Mouse (Mus musculus): ENCODE measurements around the gene Fam120c. TPM values are rescaled to one million over a fixed set of nuclear protein-coding genes. Genes with fewer than 3 reads are reported as not detected.

The Fam120c gene
- polyA plus RNA-seq (2015; fragmentation: Nextera tagmentation; extraction: Ambion mirVana) = 0.46 and 0.58 TPM in 2 replicates

GRCm38 (mm10) chrX:151343761-151344500 is at the start of gene Fam120c:
Gene Fam120c (plus strand): TSS chrX:151344175.
- Histone ChIP-seq H3K9ac (replicated peaks) (peak within 1 kb of the TSS; percentile 76), H3K4me2 (ENCODE audit: low read depth, low read length) (peak within 1 kb of the TSS; percentile 79), H3K4me3 (ENCODE audit: low read depth, low read length) (peak within 1 kb of the TSS; percentile 73), H3K27me3 (ENCODE audit: insufficient read depth, low read length) (no peaks in the 10 kb centered on the region), H3K9me3 (ENCODE audit: low read length) (no peaks in the 10 kb centered on the region), H3K27ac (ENCODE audit: low read depth) (peak within 1 kb of the TSS; percentile 79), H3K36me3 (replicated peaks; ENCODE audit: insufficient read depth, low read length) (no peaks in the 10 kb centered on the region), H3K4me1 (ENCODE audit: insufficient read depth) (0 out of 2 replicates have a peak, but pooled peaks cover 2% of the 10 kb centered on the region)
- WGBS (ENCODE audit: insufficient replicate concordance) = 21% methylated on average over 43 of the region's 56 CpGs
- ATAC-seq (peak; percentile 94), DNase-seq (peak; percentile 85)
- TF ChIP-seq EP300 (IDR thresholded peaks at IDR 0.05; ENCODE audit: low read depth) = no peak
- no peak for TF ChIP-seq CTCF (IDR thresholded peaks at IDR 0.05; ENCODE audit: low read depth)

GRCm38 (mm10) chrX:151298329-151298728 is 45.6 kb upstream of the Fam120c start:
- DNase-seq = no peak
- Histone ChIP-seq H3K9me3 (ENCODE audit: low read length) (no peaks in the 10 kb centered on the region), H3K4me2 (ENCODE audit: low read depth, low read length) (no peak overlapping the region), H3K27ac (ENCODE audit: low read depth) (no peak overlapping the region), H3K9ac (replicated peaks) (no peak overlapping the region), H3K4me1 (ENCODE audit: insufficient read depth) (no peaks in the 10 kb centered on the region), H3K4me3 (ENCODE audit: low read depth, low read length) (no peak overlapping the region), H3K27me3 (ENCODE audit: insufficient read depth, low read length) (no peaks in the 10 kb centered on the region), H3K36me3 (replicated peaks; ENCODE audit: insufficient read depth, low read length) (no peaks in the 10 kb centered on the region)
- ATAC-seq = no peak
- TF ChIP-seq EP300 (IDR thresholded peaks at IDR 0.05; ENCODE audit: low read depth) (no peak), CTCF (IDR thresholded peaks at IDR 0.05; ENCODE audit: low read depth) (no peak)

GRCm38 (mm10) chrX:151313732-151314131 is 30.2 kb upstream of the Fam120c start:
- 0 out of 2 replicates have a peak, but pooled peaks cover 3% of the 10 kb centered on the region for H3K27me3 ChIP-seq (ENCODE audit: insufficient read depth, low read length)
- peak; percentile 15 for DNase-seq
- H3K4me1 ChIP-seq (ENCODE audit: insufficient read depth) = no peaks in the 10 kb centered on the region
- H3K4me3 ChIP-seq (ENCODE audit: low read depth, low read length) = no peak overlapping the region
- no peaks in the 10 kb centered on the region for H3K9me3 ChIP-seq (ENCODE audit: low read length)
- H3K4me2 ChIP-seq (ENCODE audit: low read depth, low read length) = no peak overlapping the region
- no peak overlapping the region for H3K27ac ChIP-seq (ENCODE audit: low read depth)
- no peak for ATAC-seq
- TF ChIP-seq CTCF (IDR thresholded peaks at IDR 0.05; ENCODE audit: low read depth) = peak; percentile 46
- TF ChIP-seq EP300 (IDR thresholded peaks at IDR 0.05; ENCODE audit: low read depth) = no peak
- no peaks in the 10 kb centered on the region for H3K36me3 ChIP-seq (replicated peaks; ENCODE audit: insufficient read depth, low read length)
- no peak overlapping the region for H3K9ac ChIP-seq (replicated peaks)
- 73% methylated on average over 4 of the region's 4 CpGs for WGBS (ENCODE audit: insufficient replicate concordance)

GRCm38 (mm10) chrX:151333615-151334014 is 10.4 kb upstream of the Fam120c start:
- 69% methylated on average over 2 of the region's 2 CpGs for WGBS (ENCODE audit: insufficient replicate concordance)
- H3K9ac ChIP-seq (replicated peaks) = no peak overlapping the region

GRCm38 (mm10) chrX:151337804-151338203 is 6.2 kb upstream of the Fam120c start:
- H3K4me3 ChIP-seq (ENCODE audit: low read depth, low read length) = no peak overlapping the region
- TF ChIP-seq CTCF (IDR thresholded peaks at IDR 0.05; ENCODE audit: low read depth) (no peak), EP300 (IDR thresholded peaks at IDR 0.05; ENCODE audit: low read depth) (no peak)
- no peak overlapping the region for H3K4me2 ChIP-seq (ENCODE audit: low read depth, low read length)
- ATAC-seq = no peak
- DNase-seq = peak; percentile 21
- no peaks in the 10 kb centered on the region for H3K9me3 ChIP-seq (ENCODE audit: low read length)
- no peak overlapping the region for H3K27ac ChIP-seq (ENCODE audit: low read depth)
- H3K27me3 ChIP-seq (ENCODE audit: insufficient read depth, low read length) = no peaks in the 10 kb centered on the region
- H3K4me1 ChIP-seq (ENCODE audit: insufficient read depth) = no peaks in the 10 kb centered on the region
- no peak overlapping the region for H3K9ac ChIP-seq (replicated peaks)
- H3K36me3 ChIP-seq (replicated peaks; ENCODE audit: insufficient read depth, low read length) = no peaks in the 10 kb centered on the region
- WGBS (ENCODE audit: insufficient replicate concordance) = 58% methylated on average over 4 of the region's 4 CpGs

More at GRCm38 (mm10) chrX:151333615-151334014, 10.4 kb upstream of the Fam120c start:
- no peak for ATAC-seq
- H3K4me3 ChIP-seq (ENCODE audit: low read depth, low read length) = no peak overlapping the region
- no peaks in the 10 kb centered on the region for H3K4me1 ChIP-seq (ENCODE audit: insufficient read depth)
- no peaks in the 10 kb centered on the region for H3K36me3 ChIP-seq (replicated peaks; ENCODE audit: insufficient read depth, low read length)
- no peak overlapping the region for H3K27ac ChIP-seq (ENCODE audit: low read depth)
- TF ChIP-seq EP300 (IDR thresholded peaks at IDR 0.05; ENCODE audit: low read depth) (no peak), CTCF (IDR thresholded peaks at IDR 0.05; ENCODE audit: low read depth) (no peak)
- H3K9me3 ChIP-seq (ENCODE audit: low read length) = no peaks in the 10 kb centered on the region
- no peaks in the 10 kb centered on the region for H3K27me3 ChIP-seq (ENCODE audit: insufficient read depth, low read length)
- DNase-seq = no peak
- no peak overlapping the region for H3K4me2 ChIP-seq (ENCODE audit: low read depth, low read length)

- Histone ChIP-seq H3K27me3 (ENCODE audit: insufficient read depth, low read length) (no peaks in the 10 kb centered on the region), H3K4me1 (ENCODE audit: insufficient read depth) (0 out of 2 replicates have a peak, but pooled peaks cover 2% of the 10 kb centered on the region), H3K27ac (ENCODE audit: low read depth) (peak overlapping the region; percentile 79), H3K9me3 (ENCODE audit: low read length) (no peaks in the 10 kb centered on the region), H3K9ac (replicated peaks) (peak overlapping the region; percentile 76), H3K36me3 (replicated peaks; ENCODE audit: insufficient read depth, low read length) (no peaks in the 10 kb centered on the region), H3K4me2 (ENCODE audit: low read depth, low read length) (peak overlapping the region; percentile 79), H3K4me3 (ENCODE audit: low read depth, low read length) (peak overlapping the region; percentile 73)
- WGBS (ENCODE audit: insufficient replicate concordance) = 18% methylated on average over 30 of the region's 33 CpGs
- TF ChIP-seq CTCF (IDR thresholded peaks at IDR 0.05; ENCODE audit: low read depth) = no peak
- ATAC-seq (peak; percentile 62), DNase-seq (peak; percentile 60)
Measured at GRCm38 (mm10) chrX:151344501-151344984, 568 bp downstream of the Fam120c start.
